Mouse (Mus musculus): Measurements from ENCODE around the gene Sh2d3c. TPM values are rescaled to one million over a fixed set of nuclear protein-coding genes. Genes with fewer than 3 reads are reported as not detected.

The Sh2d3c gene
- total RNA-seq, 1 experiment from 2014 or later: 29.8 TPM

- DNase-seq: peak; percentile 57
These were observed 4.3 kb downstream of the Sh2d3c start for GRCm38 (mm10) chr2:32724832-32725790.

- DNase-seq: peak; percentile 95
These were observed 6.6 kb downstream of the Sh2d3c start for GRCm38 (mm10) chr2:32727435-32727834.

GRCm38 (mm10) chr2:32728463-32728862 is 7.6 kb downstream of the Sh2d3c start:
- DNase-seq: peak; percentile 74

GRCm38 (mm10) chr2:32729547-32729946 is 8.7 kb downstream of the Sh2d3c start:
- DNase-seq: no peak

GRCm38 (mm10) chr2:32730854-32731253 is 10.0 kb downstream of the Sh2d3c start:
- DNase-seq: no peak

GRCm38 (mm10) chr2:32731911-32732310 is 11.1 kb downstream of the Sh2d3c start:
- no peak for DNase-seq

GRCm38 (mm10) chr2:32732695-32733094 is 11.8 kb downstream of the Sh2d3c start:
- DNase-seq: no peak

- DNase-seq: no peak
These were observed 13.6 kb downstream of the Sh2d3c start for GRCm38 (mm10) chr2:32734480-32734879.

- DNase-seq: peak; percentile 76
These were observed 14.1 kb downstream of the Sh2d3c start for GRCm38 (mm10) chr2:32734933-32735332.

GRCm38 (mm10) chr2:32736306-32736829 is 15.5 kb downstream of the Sh2d3c start:
- no peak for DNase-seq

- DNase-seq: no peak
These were observed 16.2 kb downstream of the Sh2d3c start for GRCm38 (mm10) chr2:32737008-32737407.

GRCm38 (mm10) chr2:32739311-32739710 is 18.5 kb downstream of the Sh2d3c start:
- peak; percentile 49 for DNase-seq

GRCm38 (mm10) chr2:32740916-32741272 is 20.0 kb downstream of the Sh2d3c start, which contains the start of gene 6330409D20Rik:
TSS of gene 6330409D20Rik (minus strand) at chr2:32741016.
- DNase-seq: no peak

GRCm38 (mm10) chr2:32741273-32742172 is 20.7 kb downstream of the Sh2d3c start:
- peak; percentile 56 for DNase-seq

GRCm38 (mm10) chr2:32742173-32742531 is 21.3 kb downstream of the Sh2d3c start:
- DNase-seq: peak; percentile 47

- DNase-seq: no peak
These were observed 23.6 kb downstream of the Sh2d3c start for GRCm38 (mm10) chr2:32744272-32744982.

GRCm38 (mm10) chr2:32749082-32749481 is 28.2 kb downstream of the Sh2d3c start:
- DNase-seq: no peak

GRCm38 (mm10) chr2:32750199-32750598 is 29.3 kb downstream of the Sh2d3c start:
- no peak for DNase-seq

- peak; percentile 88 for DNase-seq
These were observed 30.2 kb downstream of the Sh2d3c start for GRCm38 (mm10) chr2:32750887-32751664.

GRCm38 (mm10) chr2:32751665-32752033 is 30.8 kb downstream of the Sh2d3c start:
- DNase-seq: no peak

- DNase-seq: peak; percentile 61
These were observed 31.3 kb downstream of the Sh2d3c start for GRCm38 (mm10) chr2:32752181-32752580.

Data from adrenal gland, postnatal 14 days (tissue).